Mouse (Mus musculus): ENCODE data around the gene Dcst1. TPM values are rescaled to one million over a fixed set of nuclear protein-coding genes. Genes with fewer than 3 reads are reported as not detected.

Gene Dcst1
- total RNA-seq (2015), result not detected in 2 replicates
- total RNA-seq (2017), result not detected in 2 replicates

- no peak for ATAC-seq (replicated peaks; ENCODE audit: poor library complexity)
Measured at GRCm38 (mm10) chr3:89365153-89365485, at the start of gene Dcst1. TSS of gene Dcst1 (minus strand) at chr3:89365253.

- peak; percentile 100 for ATAC-seq (replicated peaks; ENCODE audit: poor library complexity)
Measured at GRCm38 (mm10) chr3:89411490-89412393, 46.7 kb upstream of the Dcst1 start, which contains the start of gene Flad1. TSS of gene Flad1 (minus strand) at chr3:89411870.

GRCm38 (mm10) chr3:89410864-89411263, 45.8 kb upstream of the Dcst1 start:
- ATAC-seq (replicated peaks; ENCODE audit: poor library complexity), result no peak

GRCm38 (mm10) chr3:89409701-89410100, 44.6 kb upstream of the Dcst1 start:
- no peak for ATAC-seq (replicated peaks; ENCODE audit: poor library complexity)

GRCm38 (mm10) chr3:89408448-89408847, 43.4 kb upstream of the Dcst1 start:
- ATAC-seq (replicated peaks; ENCODE audit: poor library complexity), result no peak

GRCm38 (mm10) chr3:89406887-89407286, 41.8 kb upstream of the Dcst1 start:
- ATAC-seq (replicated peaks; ENCODE audit: poor library complexity), result no peak

GRCm38 (mm10) chr3:89402693-89403092, 37.6 kb upstream of the Dcst1 start, which contains the start of gene Lenep:
TSS of gene Lenep (minus strand) at chr3:89402793.
- ATAC-seq (replicated peaks; ENCODE audit: poor library complexity), result no peak

- no peak for ATAC-seq (replicated peaks; ENCODE audit: poor library complexity)
Measured at GRCm38 (mm10) chr3:89401329-89401728, 36.3 kb upstream of the Dcst1 start.

GRCm38 (mm10) chr3:89396654-89397005, 31.6 kb upstream of the Dcst1 start:
- ATAC-seq (replicated peaks; ENCODE audit: poor library complexity), result no peak

GRCm38 (mm10) chr3:89395806-89396653, 31.0 kb upstream of the Dcst1 start:
- ATAC-seq (replicated peaks; ENCODE audit: poor library complexity), result peak; percentile 15; the same call in 1 of the 2 replicates

GRCm38 (mm10) chr3:89395419-89395805, 30.4 kb upstream of the Dcst1 start:
- ATAC-seq (replicated peaks; ENCODE audit: poor library complexity), result no peak

GRCm38 (mm10) chr3:89394894-89395256, 29.8 kb upstream of the Dcst1 start:
- peak; percentile 27 for ATAC-seq (replicated peaks; ENCODE audit: poor library complexity)

GRCm38 (mm10) chr3:89394006-89394893, 29.2 kb upstream of the Dcst1 start, which contains the start of gene Zbtb7b:
TSS of gene Zbtb7b (minus strand) at chr3:89394776.
- peak; percentile 57 for ATAC-seq (replicated peaks; ENCODE audit: poor library complexity)

- peak; percentile 78 for ATAC-seq (replicated peaks; ENCODE audit: poor library complexity)
Measured at GRCm38 (mm10) chr3:89393605-89394004, 28.6 kb upstream of the Dcst1 start.

GRCm38 (mm10) chr3:89392871-89393311, 27.8 kb upstream of the Dcst1 start:
- no peak for ATAC-seq (replicated peaks; ENCODE audit: poor library complexity)

GRCm38 (mm10) chr3:89391663-89392511, 26.8 kb upstream of the Dcst1 start:
- no peak for ATAC-seq (replicated peaks; ENCODE audit: poor library complexity)

GRCm38 (mm10) chr3:89390699-89391662, 25.9 kb upstream of the Dcst1 start:
- no peak for ATAC-seq (replicated peaks; ENCODE audit: poor library complexity)

GRCm38 (mm10) chr3:89390111-89390515, 25.1 kb upstream of the Dcst1 start:
- ATAC-seq (replicated peaks; ENCODE audit: poor library complexity), result no peak
